Mouse (Mus musculus) G1E (cell line): ENCODE measurements at regions not wholly inside any gene's neighbourhood (a gene's known extent, or its start where the extent isn't known, plus 50 kb on each side); places are given as distances from the start of the nearest gene placed in this dataset.

Experiments
- CTCF ChIP-seq: IDR thresholded peaks from 2 replicates; pipeline ENCODE4 v1.5.1; 2012; ENCODE audit warnings: low read depth, low read length, inconsistent platforms, mixed read lengths
- GATA1 ChIP-seq: IDR thresholded peaks from 2 replicates; pipeline ENCODE4 v1.6.1; 2012; ENCODE audit warnings: borderline replicate concordance, low read length, inconsistent platforms, mixed read lengths

DNA sequence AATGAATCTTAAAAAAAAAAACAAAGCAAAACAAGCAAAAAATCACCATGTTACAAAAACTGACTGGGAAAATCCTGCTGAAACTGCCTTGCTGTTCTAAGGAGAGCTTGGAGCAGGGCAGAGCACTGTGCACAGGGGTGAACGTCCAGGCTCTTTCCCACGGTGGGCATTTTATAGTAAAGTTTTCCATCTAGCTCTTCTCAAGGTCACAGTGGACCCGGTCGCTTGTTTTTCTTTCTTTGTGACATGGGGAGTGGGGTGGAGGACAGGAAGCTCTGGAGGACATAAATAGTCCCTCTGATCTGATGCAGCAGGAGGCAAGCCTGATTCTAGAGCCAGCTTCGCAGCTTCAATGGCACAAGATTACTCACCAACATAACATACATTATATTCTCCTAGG is 395.9 kb upstream of the Zmiz1 start:
- no peak for TF ChIP-seq CTCF
- no peak for TF ChIP-seq GATA1
